Mouse (Mus musculus) cortical plate, adult 2 months (tissue): Measurements from ENCODE around the gene Gfod1.

Experiments
- CTCF ChIP-seq: fragments of 200-500 bp; IDR thresholded peaks from 2 replicates; pipeline ENCODE4 v1.5.1; 2011; ENCODE audit warnings: mild to moderate bottlenecking, control low read depth, low read length; ENCODE audit not compliant: insufficient read depth; ENCODE audit errors: extremely low read depth
- POLR2A ChIP-seq: fragments of 200-500 bp; IDR thresholded peaks from 2 replicates; pipeline ENCODE4 v1.6.1; 2011; ENCODE audit warnings: mild to moderate bottlenecking, low read length, control low read depth; ENCODE audit not compliant: insufficient read depth; ENCODE audit errors: extremely low read depth

- TF ChIP-seq CTCF (no peak), POLR2A (no peak)
Measured at GRCm38 (mm10) chr13:43191290-43191689, 112.7 kb downstream of the Gfod1 start.
